Mouse (Mus musculus) heart, postnatal 14 days (tissue): ENCODE measurements around the gene Spata7. TPM values are rescaled to one million over a fixed set of nuclear protein-coding genes. Genes with fewer than 3 reads are reported as not detected.
"Not testable (repeated sequence)": the region's sequence is repeated elsewhere in the genome, so short reads cannot be mapped to it uniquely, and the experiment has no call there.

ENCODE experiments used
- DNase-seq, 2 experiments: peaks; one replicate each; pipeline ENCODE4 v3.0.0; 2021 to 2022
- intact Hi-C: fragments of 180-260 bp; cut with DNase I; formaldehyde crosslinking; loops from one replicate; pipeline ENCODE4 v1.15.1; 2025
- long read RNA-seq, 2 experiments: library from polyadenylated mRNA; stranded (forward); transcript quantifications; one replicate each; pipeline ENCODE4 v2.0.0; 2021
- total RNA-seq, 2 experiments: library from RNA; stranded (reverse); gene quantifications; 2 replicates each; pipeline ENCODE4 v1.2.3; 2021

The Spata7 gene
- total RNA-seq: 1 to 10 TPM; 5.9 TPM
- long read RNA-seq, experiment 1, partial matches to known transcripts: 0 of 6 reads
- long read RNA-seq, experiment 1, other reads (novel, unspliced or antisense): 3 of 6 reads
- long read RNA-seq, experiment 2, partial matches to known transcripts: 0 of 3 reads
- long read RNA-seq, experiment 2, other reads (novel, unspliced or antisense): 0 of 3 reads

GRCm38 (mm10) chr12:98627392-98628259 lies at the start of gene Spata7:
TSS of gene Spata7 (plus strand) at chr12:98628157.
- intact Hi-C loops: loop anchor here (10.0 kb wide), 2 partner anchors 303 to 343 kb away; no protein-coding TSS in a partner anchor
- DNase-seq: peak; percentile 78 to 82

GRCm38 (mm10) chr12:98585302-98585701 lies 42.7 kb upstream of the Spata7 start:
- DNase-seq: no peak
- intact Hi-C loops: no loop called here

GRCm38 (mm10) chr12:98588573-98588972 lies 39.4 kb upstream of the Spata7 start:
- intact Hi-C loops: no loop called here
- DNase-seq: no peak

GRCm38 (mm10) chr12:98591016-98591415 lies 36.9 kb upstream of the Spata7 start:
- intact Hi-C loops: loop anchor here (10.0 kb wide), 1 partner anchor 266 kb away; no protein-coding TSS in a partner anchor
- no peak for DNase-seq

- intact Hi-C loops: no loop called here
- no peak for DNase-seq
Measured at GRCm38 (mm10) chr12:98600861-98601260, 27.1 kb upstream of the Spata7 start.

GRCm38 (mm10) chr12:98602114-98602513 lies 25.8 kb upstream of the Spata7 start:
- DNase-seq: no peak
- intact Hi-C loops: no loop called here

GRCm38 (mm10) chr12:98605264-98605663 lies 22.7 kb upstream of the Spata7 start:
- no peak for DNase-seq
- intact Hi-C loops: no loop called here

- intact Hi-C loops: no loop called here
- no peak for DNase-seq
Measured at GRCm38 (mm10) chr12:98606595-98607290, 21.2 kb upstream of the Spata7 start.

- intact Hi-C loops: no loop called here
- no peak for DNase-seq
Measured at GRCm38 (mm10) chr12:98610341-98610740, 17.6 kb upstream of the Spata7 start.

GRCm38 (mm10) chr12:98614910-98615508 lies 12.9 kb upstream of the Spata7 start:
- intact Hi-C loops: no loop called here

GRCm38 (mm10) chr12:98615746-98616145 lies 12.2 kb upstream of the Spata7 start:
- no peak for DNase-seq
- intact Hi-C loops: no loop called here

More at GRCm38 (mm10) chr12:98614910-98615508, 12.9 kb upstream of the Spata7 start:
- no peak for DNase-seq

GRCm38 (mm10) chr12:98619496-98619895 lies 8.5 kb upstream of the Spata7 start:
- no peak for DNase-seq
- intact Hi-C loops: no loop called here

GRCm38 (mm10) chr12:98620922-98621321 lies 7.0 kb upstream of the Spata7 start:
- not testable (repeated sequence) for DNase-seq
- intact Hi-C loops: loop anchor here (10.0 kb wide), 2 partner anchors 296 to 336 kb away; no protein-coding TSS in a partner anchor

GRCm38 (mm10) chr12:98623266-98623665 lies 4.7 kb upstream of the Spata7 start:
- DNase-seq: not testable (repeated sequence)
- intact Hi-C loops: loop anchor here (10.0 kb wide), 2 partner anchors 298 to 338 kb away; no protein-coding TSS in a partner anchor

- intact Hi-C loops: loop anchor here (10.0 kb wide), 2 partner anchors 304 to 344 kb away; no protein-coding TSS in a partner anchor
Measured at GRCm38 (mm10) chr12:98628260-98628970, 458 bp downstream of the Spata7 start.

GRCm38 (mm10) chr12:98644852-98645251 lies 16.9 kb downstream of the Spata7 start:
- no peak for DNase-seq

More at GRCm38 (mm10) chr12:98628260-98628970, 458 bp downstream of the Spata7 start:
- no peak for DNase-seq

GRCm38 (mm10) chr12:98656873-98657272 lies 28.9 kb downstream of the Spata7 start:
- no peak for DNase-seq
- intact Hi-C loops: no loop called here

More at GRCm38 (mm10) chr12:98644852-98645251, 16.9 kb downstream of the Spata7 start:
- intact Hi-C loops: no loop called here

- intact Hi-C loops: no loop called here
- DNase-seq: no peak
Measured at GRCm38 (mm10) chr12:98662617-98663016, 34.7 kb downstream of the Spata7 start.

- peak; percentile 52 to 66 for DNase-seq
Measured at GRCm38 (mm10) chr12:98668132-98668814, 40.3 kb downstream of the Spata7 start.

More at GRCm38 (mm10) chr12:98668132-98668814, 40.3 kb downstream of the Spata7 start:
- intact Hi-C loops: no loop called here
